Mouse (Mus musculus) 3134 (cell line): Measurements from ENCODE around the gene Plagl2.

Source experiments
- DNase-seq: peaks from one replicate; pipeline ENCODE4 v3.0.0-alpha.2; 2011; ENCODE audit warnings: low spot score; ENCODE audit not compliant: insufficient read length; ENCODE audit errors: extremely low read depth

The Plagl2 gene

GRCm38 (mm10) chr2:153239860-153240480 is 1.3 kb downstream of the Plagl2 start:
- DNase-seq = no peak

GRCm38 (mm10) chr2:153239021-153239859 is 2.0 kb downstream of the Plagl2 start:
- DNase-seq = no peak

- no peak for DNase-seq
Observed at GRCm38 (mm10) chr2:153238406-153238805, 2.8 kb downstream of the Plagl2 start.

GRCm38 (mm10) chr2:153237891-153238290 is 3.3 kb downstream of the Plagl2 start:
- DNase-seq = no peak

- DNase-seq = no peak
Observed at GRCm38 (mm10) chr2:153237193-153237592, 4.0 kb downstream of the Plagl2 start.

GRCm38 (mm10) chr2:153228523-153228922 is 12.7 kb downstream of the Plagl2 start:
- DNase-seq = no peak

- no peak for DNase-seq
Observed at GRCm38 (mm10) chr2:153227959-153228358, 13.3 kb downstream of the Plagl2 start.

- no peak for DNase-seq
Observed at GRCm38 (mm10) chr2:153225595-153225953, 15.7 kb downstream of the Plagl2 start.

GRCm38 (mm10) chr2:153224946-153225594 is 16.2 kb downstream of the Plagl2 start, which contains the start of gene Tspyl3:
Tspyl3 (minus strand) TSS chr2:153225441.
- no peak for DNase-seq

GRCm38 (mm10) chr2:153222566-153222965 is 18.7 kb downstream of the Plagl2 start:
- no peak for DNase-seq

GRCm38 (mm10) chr2:153222130-153222529 is 19.1 kb downstream of the Plagl2 start:
- no peak for DNase-seq

- DNase-seq = no peak
Observed at GRCm38 (mm10) chr2:153221620-153222019, 19.6 kb downstream of the Plagl2 start.

- no peak for DNase-seq
Observed at GRCm38 (mm10) chr2:153218516-153218915, 22.7 kb downstream of the Plagl2 start.

GRCm38 (mm10) chr2:153217826-153218340 is 23.3 kb downstream of the Plagl2 start:
- no peak for DNase-seq

GRCm38 (mm10) chr2:153215421-153215820 is 25.8 kb downstream of the Plagl2 start:
- DNase-seq = no peak

- DNase-seq = no peak
Observed at GRCm38 (mm10) chr2:153214771-153215259, 26.4 kb downstream of the Plagl2 start.

GRCm38 (mm10) chr2:153213351-153213750 is 27.9 kb downstream of the Plagl2 start:
- DNase-seq = no peak

- DNase-seq = no peak
Observed at GRCm38 (mm10) chr2:153211451-153211850, 29.8 kb downstream of the Plagl2 start.

- no peak for DNase-seq
Observed at GRCm38 (mm10) chr2:153209286-153209685, 31.9 kb downstream of the Plagl2 start.

GRCm38 (mm10) chr2:153208149-153208548 is 33.1 kb downstream of the Plagl2 start:
- DNase-seq = no peak

GRCm38 (mm10) chr2:153202766-153203165 is 38.5 kb downstream of the Plagl2 start:
- no peak for DNase-seq
